Mouse (Mus musculus): ENCODE results near the gene Gbp3.
"Not testable (repeated sequence)": the region's sequence is repeated elsewhere in the genome, so short reads cannot be mapped to it uniquely, and the experiment has no call there.

DNA sequence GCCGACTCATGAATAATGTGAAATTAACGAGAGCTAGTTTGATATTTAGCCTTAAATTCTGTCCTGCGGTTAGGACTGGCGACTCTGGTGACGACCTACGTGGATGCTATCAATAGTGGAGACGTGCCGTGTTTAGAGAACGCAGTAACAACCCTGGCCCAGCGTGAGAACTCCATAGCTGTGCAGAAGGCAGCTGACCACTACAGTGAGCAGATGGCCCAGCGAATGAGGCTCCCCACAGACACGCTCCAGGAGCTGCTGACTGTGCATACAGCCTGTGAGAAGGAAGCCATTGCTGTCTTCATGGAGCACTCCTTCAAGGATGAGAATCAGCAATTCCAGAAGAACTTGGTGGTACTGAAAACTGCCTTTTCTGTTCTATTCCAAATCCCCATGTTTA lies 17.1 kb upstream of the Gbp3 start:
- TF ChIP-seq CTCF (IDR thresholded peaks at IDR 0.05; ENCODE audit: low read depth, low read length); POLR2AphosphoS5 (IDR thresholded peaks at IDR 0.05; ENCODE audit: insufficient replicate concordance, low read depth, low read length); TAL1 (conservative IDR thresholded peaks at IDR 0.05; ENCODE audit: low read depth, low read length): not testable (repeated sequence)
